In the genomic region with DNA sequence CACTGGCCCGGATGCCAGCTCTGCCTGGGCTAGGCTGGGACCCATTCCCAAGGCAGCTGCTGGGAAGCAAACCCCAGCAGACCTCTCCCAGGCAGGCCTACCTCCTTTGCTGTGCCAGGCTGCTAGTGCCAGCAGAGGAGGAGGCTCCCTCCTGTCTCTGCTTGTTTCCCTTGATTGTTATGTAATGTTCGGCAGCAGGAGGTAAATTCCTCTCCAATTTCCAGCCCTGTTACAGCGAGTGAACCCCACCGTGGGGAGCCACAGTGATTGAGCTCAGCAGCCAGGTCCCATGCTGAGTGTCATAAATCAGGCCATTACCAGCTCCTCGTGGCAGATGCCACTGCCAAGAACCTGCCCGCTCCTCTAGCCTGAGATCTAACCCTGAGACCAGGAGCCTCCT, we compare ENCODE assay signal across 8 mouse cellular contexts.
A peak's percentile ranks its signal among the peaks of the same experiment; 100 is the strongest.
DNase-seq lines count a peak whose midpoint lies in the region; ATAC-seq lines count a peak whose summit lies in the region.

No protein-coding gene starts in this region.

- no peak for DNase-seq in frontal cortex, postnatal 25 days (ENCODE audit: low spot score in 2 of 2)
- DNase-seq in ZHBTc4 (ENCODE audit: low read depth, low spot score), result peak; percentile 84
- peak; percentile 65 for DNase-seq in hindbrain, embryonic 14.5 days (ENCODE audit: low spot score)
- peak; percentile 23 for DNase-seq in left cerebral cortex, adult 11 months (ENCODE audit: low spot score)
- no peak for DNase-seq in heart, postnatal 25 days (ENCODE audit: low spot score)
- DNase-seq in thymus, postnatal 10 days (ENCODE audit: low spot score in 2 of 2), result no peak
- no peak for DNase-seq in embryo, embryonic 10.5 days (ENCODE audit: low spot score)

- no peaks in the 10 kb centered on the region for H3K9me3 ChIP-seq in hindbrain, embryonic 14.5 days (ENCODE audit: control insufficient read depth, low read length)

- no peak overlapping the region for H3K4me2 ChIP-seq in hindbrain, embryonic 14.5 days (replicated peaks)

- H3K4me1 ChIP-seq in hindbrain, embryonic 14.5 days (replicated peaks; ENCODE audit: control insufficient read depth, insufficient read depth, low read length), result no peaks in the 10 kb centered on the region

- WGBS in hindbrain, embryonic 14.5 days, result 6% methylated on average over 6 of the region's 6 CpGs

- peaks cover 87% of the 10 kb centered on the region for H3K27me3 ChIP-seq in hindbrain, embryonic 14.5 days (ENCODE audit: control insufficient read depth, insufficient read depth, low read length)

- intact Hi-C loops in heart, postnatal 25 days (cut with DNase I), result no loop called here

- peak; percentile 98 for ATAC-seq in frontal cortex, adult (ENCODE audit: low TSS enrichment)
- peak; percentile 76 for ATAC-seq in hindbrain, embryonic 14.5 days (ENCODE audit: low FRiP score)

- H3K27ac ChIP-seq in hindbrain, embryonic 14.5 days, result no peak overlapping the region

- no peak overlapping the region for H3K4me3 ChIP-seq in hindbrain, embryonic 14.5 days (replicated peaks; ENCODE audit: low read length)

- H3K9ac ChIP-seq in hindbrain, embryonic 14.5 days, result no peak overlapping the region

- H3K36me3 ChIP-seq in hindbrain, embryonic 14.5 days (replicated peaks; ENCODE audit: control insufficient read depth, insufficient read depth), result no peaks in the 10 kb centered on the region

Comparison
In these comparisons a context has a peak if more than half of its experiments do, and no peak if none do; other contexts are left out.
1. DNase-seq: peak in ZHBTc4 (single experiment), hindbrain, embryonic 14.5 days (single experiment) and left cerebral cortex, adult 11 months (single experiment); none in frontal cortex, postnatal 25 days (0 of 2), heart, postnatal 25 days (single experiment), thymus, postnatal 10 days (0 of 2) and embryo, embryonic 10.5 days (single experiment).